8 mouse cellular contexts compared by ENCODE assay signal in genomic region chrX:75382195-75382771, GRCm38 (mm10). TPM values are rescaled to one million over a fixed set of nuclear protein-coding genes. Genes with fewer than 3 reads are reported as not detected.
A peak's percentile ranks its signal among the peaks of the same experiment; 100 is the strongest.
DNase-seq lines count a peak whose midpoint lies in the region; ATAC-seq lines count a peak whose summit lies in the region.

TSS of gene Fundc2 (plus strand) at chrX:75382399.
TSS of gene F8 (minus strand) at chrX:75382615.

- peak; percentile 81 for DNase-seq in R1 (ENCODE audit: low read depth, low spot score)
- DNase-seq in cerebellum, postnatal 14 days: peak; percentile 72 to 78
- DNase-seq in frontal cortex, postnatal 14 days (ENCODE audit: low spot score in 2 of 2): peak; percentile 12 to 55
- peak; percentile 35 to 55 for DNase-seq in layer of hippocampus, postnatal 14 days (ENCODE audit: low spot score in 2 of 2)
- DNase-seq in lung, postnatal 10 days: peak; percentile 89
- DNase-seq in ovary, postnatal 36 days (ENCODE audit: low spot score): peak; percentile 50
- DNase-seq in thymus, postnatal 14 days: peak; percentile 82

- peak within 1 kb of the TSS; percentile 53 for H3K4me3 ChIP-seq in hindbrain, embryonic 13.5 days

- H3K4me1 ChIP-seq in hindbrain, embryonic 13.5 days (replicated peaks): no peaks in the 10 kb centered on the region

- no peaks in the 10 kb centered on the region for H3K9me3 ChIP-seq in hindbrain, embryonic 13.5 days

- H3K4me2 ChIP-seq in hindbrain, embryonic 13.5 days: peak within 1 kb of the TSS; percentile 51

- WGBS in hindbrain, embryonic 13.5 days: 14% methylated on average over 17 of the region's 25 CpGs

- peak within 1 kb of the TSS; percentile 79 for H3K27ac ChIP-seq in hindbrain, embryonic 13.5 days

- peak; percentile 99 for ATAC-seq in hindbrain, embryonic 13.5 days (ENCODE audit: low FRiP score)

- H3K9ac ChIP-seq in hindbrain, embryonic 13.5 days: peak within 1 kb of the TSS; percentile 73

- no peaks in the 10 kb centered on the region for H3K27me3 ChIP-seq in hindbrain, embryonic 13.5 days

- no peaks in the 10 kb centered on the region for H3K36me3 ChIP-seq in hindbrain, embryonic 13.5 days

RNA-seq across cellular contexts. Expression of gene Fundc2, which starts in this region (rescaled TPM):
- polyA plus RNA-seq in hindbrain, embryonic 13.5 days (2015; fragmentation: Nextera tagmentation; extraction: Ambion mirVana): 38.5 and 40.3 TPM in 2 replicates
- 10 to 100 TPM; 45.4 to 56.3 TPM for total RNA-seq in layer of hippocampus, postnatal 14 days (2021)

RNA-seq across cellular contexts. Expression of gene F8, which starts in this region (rescaled TPM):
- 1.5 and 2.7 TPM in 2 replicates for polyA plus RNA-seq in hindbrain, embryonic 13.5 days (2015; fragmentation: Nextera tagmentation; extraction: Ambion mirVana)
- total RNA-seq in layer of hippocampus, postnatal 14 days (2021): 1 to 10 TPM; 1.8 to 3.6 TPM

Comparison
In these comparisons a context has a peak if more than half of its experiments do, and no peak if none do; other contexts are left out.
1. Peak in every context shown above with its lines: DNase-seq, ATAC-seq, H3K4me3 ChIP-seq and H3K27ac ChIP-seq.
2. DNase-seq: peak in every context shown above with its lines; median percentile 89 in lung, postnatal 10 days; 82 in thymus, postnatal 14 days; 81 in R1; 75 in cerebellum, postnatal 14 days; 50 in ovary, postnatal 36 days; 45 in layer of hippocampus, postnatal 14 days; 34 in frontal cortex, postnatal 14 days.